Mouse (Mus musculus) testis, postnatal 10 days (tissue): ENCODE measurements at regions not wholly inside any gene's neighbourhood (a gene's known extent, or its start where the extent isn't known, plus 50 kb on each side); places are given as distances from the start of the nearest gene placed in this dataset.
A peak's percentile ranks its signal among the peaks of the same experiment; 100 is the strongest.

Experiments used
- DNase-seq: peaks from one replicate; pipeline ENCODE4 v3.0.0; 2021; ENCODE audit warnings: low spot score

GRCm38 (mm10) chr3:34377329-34377728 lies 272.9 kb upstream of the Sox2 start:
- no peak for DNase-seq

- no peak for DNase-seq
Observed at GRCm38 (mm10) chr3:34371418-34371817, 278.8 kb upstream of the Sox2 start.

GRCm38 (mm10) chr3:34338100-34338499 lies 257.0 kb upstream of the Dnajc19 start:
- no peak for DNase-seq

DNA sequence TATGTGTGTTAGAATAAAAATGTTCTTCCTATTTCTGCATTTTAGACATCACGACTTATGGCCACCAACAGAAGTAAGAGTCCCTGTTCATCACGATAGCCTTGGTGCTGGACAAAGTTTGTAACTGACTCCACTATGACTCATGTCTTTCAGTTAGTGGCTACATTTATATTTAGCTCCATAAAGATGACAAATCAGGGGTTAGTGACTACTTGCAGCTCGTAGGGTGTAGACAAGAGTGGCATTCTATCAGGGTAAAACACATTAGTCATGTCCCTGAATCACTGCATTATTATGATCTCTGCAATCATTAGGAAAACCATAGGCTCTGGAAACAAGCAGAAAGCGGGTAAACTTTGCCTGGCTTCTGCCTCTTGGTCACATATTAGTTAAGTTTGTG lies 252.4 kb upstream of the Dnajc19 start:
- DNase-seq, result no peak

GRCm38 (mm10) chr3:34331889-34332276 lies 250.8 kb upstream of the Dnajc19 start:
- no peak for DNase-seq

DNA sequence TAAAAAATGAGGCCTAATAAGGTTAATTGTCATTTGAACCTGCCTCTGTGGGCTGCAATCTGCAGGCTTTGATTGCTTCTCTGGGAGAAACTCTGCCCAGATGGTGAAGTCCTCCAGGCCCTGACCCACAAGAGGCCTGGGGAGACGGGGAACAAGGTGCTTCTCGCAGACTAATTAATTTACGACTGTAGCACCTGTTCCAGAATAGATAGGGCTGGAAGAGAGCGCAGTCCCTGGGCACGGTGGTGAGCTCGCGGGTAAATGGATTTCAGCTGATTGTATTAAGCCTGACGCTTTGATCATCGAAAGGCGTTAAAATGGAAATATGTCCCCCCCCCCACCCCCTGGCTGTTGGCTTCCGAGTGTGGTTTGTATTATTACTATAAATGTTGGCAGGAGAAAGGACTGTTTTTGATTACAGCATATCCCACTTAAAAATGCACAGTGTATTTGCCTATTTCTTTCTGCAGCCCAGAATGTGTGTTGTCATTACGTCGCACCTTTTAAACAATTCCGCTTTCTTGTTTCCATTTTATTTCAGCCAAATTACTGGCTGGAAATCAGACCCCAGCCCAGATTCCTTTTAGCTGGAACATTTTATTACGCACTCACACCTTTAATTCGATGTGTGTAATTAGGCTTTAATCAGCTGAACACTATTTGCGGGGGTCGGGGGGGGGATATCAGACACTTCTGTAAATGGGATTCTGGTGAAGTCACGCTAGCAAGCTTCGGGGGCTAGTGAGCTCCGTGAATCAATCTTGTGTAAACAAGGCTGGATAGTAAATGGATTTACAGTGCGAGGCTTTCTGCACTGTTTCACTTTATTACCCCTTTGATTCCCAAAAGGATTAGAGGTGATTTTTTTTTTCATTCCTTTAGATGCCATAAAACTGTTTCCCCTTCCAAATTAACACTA lies 250.1 kb upstream of the Dnajc19 start:
- no peak for DNase-seq

DNA sequence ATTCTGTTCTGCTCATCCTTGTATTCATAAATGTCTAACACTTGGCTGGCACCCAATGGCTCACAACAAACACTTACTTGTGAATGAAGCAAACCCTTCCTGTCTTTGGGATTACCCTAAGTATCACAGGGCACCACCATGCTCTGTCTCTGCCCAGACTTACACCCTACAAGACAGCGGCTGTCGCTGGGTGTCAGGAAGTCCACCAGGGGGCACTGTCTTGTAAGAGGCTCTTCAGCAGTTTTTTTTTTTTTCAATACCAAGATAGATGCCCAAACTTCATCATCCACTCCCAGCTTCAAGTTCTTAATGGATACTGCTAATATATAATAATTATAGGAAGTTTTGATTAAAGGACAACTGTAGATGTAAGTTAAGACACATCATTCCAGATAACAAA lies 247.7 kb upstream of the Dnajc19 start:
- DNase-seq, result peak; percentile 80

DNA sequence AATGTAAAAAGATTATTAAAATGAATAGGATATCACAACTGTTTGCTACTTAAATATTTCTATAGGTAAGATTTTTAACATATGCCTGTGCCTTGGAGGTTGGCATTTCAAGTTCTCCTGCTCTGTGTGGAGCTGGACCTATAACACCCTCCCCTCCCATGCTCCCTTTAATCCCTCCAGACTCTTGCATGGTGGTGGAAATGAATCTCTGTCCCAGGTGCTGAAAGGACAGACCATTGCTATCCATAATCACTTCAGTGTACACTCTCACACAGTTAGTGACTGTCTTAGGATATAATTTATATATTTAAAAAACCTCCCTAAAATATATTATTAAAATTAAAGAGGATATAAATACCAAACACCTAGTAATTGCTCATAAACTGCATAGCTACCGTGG lies 244.5 kb upstream of the Dnajc19 start:
- DNase-seq, result no peak

DNA sequence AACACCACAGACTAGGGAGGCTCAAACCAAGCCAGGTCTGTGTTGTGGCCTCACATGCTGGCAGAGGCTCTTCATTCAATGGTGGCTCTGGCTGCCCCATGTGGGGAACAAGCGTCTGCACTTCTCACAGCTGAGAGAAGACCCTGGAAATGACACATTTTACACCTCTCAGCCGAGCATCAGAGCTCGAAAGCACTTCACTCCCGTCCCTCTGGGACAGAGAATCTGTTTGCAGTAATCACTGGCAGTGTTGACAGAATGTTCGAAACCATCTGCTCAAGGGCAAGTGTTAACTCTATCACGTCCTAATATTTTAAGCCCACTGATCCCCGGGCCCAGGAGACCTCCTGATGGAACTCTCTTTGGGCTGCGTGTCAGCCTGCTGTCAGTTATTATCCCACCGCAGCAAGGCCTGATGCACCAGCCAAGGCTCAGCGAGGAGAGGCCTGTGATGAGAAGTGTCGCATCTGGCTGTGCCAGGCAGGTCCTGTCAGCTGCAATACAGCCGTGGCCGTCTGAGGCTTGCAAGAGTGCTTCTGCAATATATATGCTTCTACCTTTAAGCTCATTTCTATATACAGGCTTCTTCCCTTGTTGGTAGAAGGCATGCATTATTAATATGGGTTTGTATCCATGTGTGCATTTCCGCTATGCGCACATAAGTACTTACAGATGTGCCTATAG lies 241.5 kb upstream of the Dnajc19 start:
- DNase-seq, result no peak

- no peak for DNase-seq
Observed at GRCm38 (mm10) chr3:34314798-34315197, 233.7 kb upstream of the Dnajc19 start.

- no peak for DNase-seq
Observed at GRCm38 (mm10) chr3:34314393-34314792, 233.3 kb upstream of the Dnajc19 start.

DNA sequence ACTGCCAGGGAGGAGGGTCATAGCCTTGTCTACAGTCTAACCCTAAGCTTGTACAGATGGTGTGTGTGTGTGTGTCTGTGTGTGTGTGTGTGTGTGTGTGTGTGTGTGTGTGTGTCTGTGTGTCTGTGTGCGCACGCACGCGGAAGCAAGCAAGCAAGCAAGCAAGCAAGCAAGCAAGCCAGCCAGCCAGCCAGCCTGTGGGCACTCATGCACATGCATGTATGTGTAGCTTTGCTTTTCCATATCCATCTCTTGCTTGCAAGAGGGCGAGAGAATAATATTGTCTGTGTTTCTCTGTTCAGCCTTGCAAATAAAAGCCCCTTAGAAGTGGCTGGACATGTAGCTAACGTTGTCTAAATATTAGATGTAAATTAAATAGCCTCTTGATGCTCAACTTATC lies 230.8 kb upstream of the Dnajc19 start:
- no peak for DNase-seq

DNA sequence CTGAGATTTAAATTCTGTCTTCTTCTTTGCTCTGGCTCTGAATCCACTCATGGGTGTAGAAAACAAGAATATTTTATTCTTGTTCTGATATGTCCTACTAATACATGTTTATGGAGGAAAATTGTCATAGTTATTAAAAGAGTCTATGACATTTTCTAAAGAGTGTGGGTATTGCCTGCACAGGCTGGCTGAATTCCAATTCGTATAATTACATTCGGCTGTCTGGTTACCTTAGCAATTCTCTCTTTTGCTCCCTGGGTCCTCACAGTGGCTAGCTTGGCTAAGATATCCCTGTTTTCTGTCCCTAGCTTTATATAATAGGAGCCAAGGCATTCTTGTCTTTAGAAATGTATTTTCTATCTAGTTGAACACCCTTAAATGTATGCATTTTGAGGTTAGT lies 218.5 kb upstream of the Dnajc19 start:
- no peak for DNase-seq

- no peak for DNase-seq
Observed at GRCm38 (mm10) chr3:34287836-34288235, 206.7 kb upstream of the Dnajc19 start.

- no peak for DNase-seq
Observed at GRCm38 (mm10) chr3:34270154-34270553, 189.0 kb upstream of the Dnajc19 start.

DNA sequence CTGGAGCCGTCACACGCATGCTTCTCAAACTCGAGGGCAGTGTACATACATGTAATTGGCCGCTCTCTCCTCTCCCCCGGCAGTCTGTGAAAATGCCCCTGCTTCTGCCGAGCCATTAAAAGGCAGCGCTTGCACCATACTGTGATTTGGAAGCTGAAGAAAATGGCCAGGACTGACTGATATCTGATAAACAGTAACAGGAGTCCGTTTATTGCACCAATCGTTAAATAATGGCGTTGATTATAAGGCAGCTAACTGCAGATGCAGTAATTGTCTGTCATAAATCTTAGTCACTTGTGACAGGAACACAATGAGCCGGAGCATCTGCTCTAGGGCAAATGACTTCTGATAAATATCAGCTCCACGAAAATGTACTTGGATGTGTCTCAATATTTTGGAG lies 185.3 kb upstream of the Dnajc19 start:
- DNase-seq, result no peak

DNA sequence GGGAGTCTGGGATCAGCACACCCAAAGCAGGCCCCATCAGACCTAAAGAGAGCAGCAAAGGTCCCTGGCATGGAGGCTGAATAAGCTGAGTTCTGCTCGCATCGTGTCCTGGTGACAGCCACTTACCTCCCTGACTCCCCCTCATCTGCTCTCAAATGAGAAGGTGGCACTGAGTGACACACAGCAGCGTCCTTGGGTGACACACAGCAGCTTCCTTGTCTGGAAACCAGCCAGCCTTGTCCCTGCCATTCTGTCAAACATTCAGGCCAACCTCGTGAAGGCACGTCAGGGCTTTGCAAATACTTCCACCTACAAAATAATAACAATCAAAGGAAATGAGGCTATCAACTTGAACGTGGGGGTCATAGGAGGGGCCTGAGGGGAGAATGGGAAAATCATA lies 183.7 kb upstream of the Dnajc19 start:
- no peak for DNase-seq

DNA sequence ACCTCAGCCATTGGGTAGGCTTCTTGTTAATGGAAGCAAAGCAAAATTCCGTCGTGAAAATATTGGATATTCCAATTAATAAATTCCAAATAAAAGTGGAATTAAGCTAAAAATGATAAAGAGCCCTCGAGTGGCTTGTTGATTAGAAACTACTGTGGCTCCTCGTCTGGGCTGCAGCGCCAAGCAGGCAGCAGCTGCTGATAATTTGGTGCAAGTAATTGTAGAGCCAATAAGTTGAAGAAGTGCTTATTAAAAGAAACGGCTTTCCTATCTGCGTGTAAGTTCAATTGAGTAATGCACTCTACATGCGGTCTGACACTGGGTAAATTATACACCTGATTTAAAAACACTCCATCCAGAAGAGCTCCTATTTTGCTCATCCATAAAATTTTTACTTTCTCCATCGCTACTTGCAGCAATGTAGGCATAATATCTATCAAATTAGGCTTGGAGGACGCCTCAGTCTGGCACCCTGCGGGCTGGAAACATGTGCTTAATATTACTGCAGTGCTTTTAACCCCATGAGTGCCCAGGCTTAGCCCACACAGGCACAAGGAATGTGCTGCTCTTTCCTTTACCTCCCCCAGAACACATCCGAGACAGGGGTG lies 171.7 kb upstream of the Dnajc19 start:
- no peak for DNase-seq

- DNase-seq, result no peak
Observed at GRCm38 (mm10) chr3:34242126-34242525, 161.0 kb upstream of the Dnajc19 start.

- DNase-seq, result no peak
Observed at GRCm38 (mm10) chr3:34239978-34240377, 158.9 kb upstream of the Dnajc19 start.

- DNase-seq, result no peak
Observed at GRCm38 (mm10) chr3:34234391-34234790, 153.3 kb upstream of the Dnajc19 start.

DNA sequence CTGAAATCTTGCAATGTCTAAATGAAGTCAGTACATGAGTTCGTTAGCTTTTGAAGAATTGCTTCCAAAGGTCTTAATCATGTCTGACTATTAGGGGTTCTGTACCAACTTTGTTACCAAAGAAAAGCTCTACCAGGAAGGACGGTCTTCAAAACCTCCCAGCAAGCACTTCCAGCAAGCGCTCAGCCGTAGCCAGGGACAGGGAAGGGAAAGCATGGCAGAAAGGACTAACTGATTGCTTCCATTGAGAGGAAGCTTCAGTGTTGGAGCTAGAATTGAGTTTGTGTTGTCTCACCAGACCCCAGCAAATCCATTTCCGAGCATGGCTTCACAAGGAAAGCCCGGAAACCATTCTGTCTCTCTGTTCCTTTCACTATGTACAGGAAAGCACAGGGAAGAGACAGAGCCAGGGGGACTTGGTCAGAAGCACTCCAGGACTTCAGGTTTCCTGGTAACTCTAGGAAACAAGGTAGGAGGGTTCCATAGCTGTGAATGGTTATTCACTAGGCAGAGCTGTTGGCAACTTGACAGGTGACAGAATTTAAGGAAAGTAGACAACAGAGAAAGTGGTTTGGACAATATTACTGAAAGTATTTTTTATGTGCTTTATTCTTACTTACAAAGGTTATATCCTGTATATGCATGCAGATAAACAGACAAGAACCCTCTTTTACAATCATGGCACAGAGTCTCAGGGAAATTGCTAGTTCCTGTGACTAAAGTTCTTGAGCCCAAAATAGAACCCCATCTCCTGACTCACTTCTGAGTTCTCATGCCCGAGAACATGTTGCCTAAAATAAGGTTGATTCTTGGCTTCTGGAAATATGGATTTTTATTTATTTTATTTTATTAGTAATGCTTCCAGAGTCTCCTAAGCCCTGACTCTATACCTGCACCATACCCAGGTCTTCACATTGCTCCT lies 151.5 kb upstream of the Dnajc19 start:
- no peak for DNase-seq
